Mouse (Mus musculus) brain, adult 10 weeks (tissue): Measurements from ENCODE around the gene Sertm1. TPM values are rescaled to one million over a fixed set of nuclear protein-coding genes. Genes with fewer than 3 reads are reported as not detected.

Experiments used
- polyA plus RNA-seq: library from polyadenylated mRNA; stranded (reverse); fragments of 350-450 nt; fragmentation: Illumina TruSeq; extraction: RNeasy Lipid Tissue Mini Kit (QIAGEN cat#74804); gene quantifications from one replicate; pipeline ENCODE4 v1.2.3, GENCODE M21; 2015; ENCODE audit warnings: low read depth, low replicate concordance

Sertm1 gene
- 22.8 TPM for polyA plus RNA-seq

GRCm38 (mm10) chr3:54915643-54916071 lies at the start of gene Sertm1:
TSS of gene Sertm1 (minus strand) at chr3:54915887.

Other genes starting within 250 kb of the Sertm1 start
- 32.2 TPM for gene Supt20, start 223.1 kb downstream of the Sertm1 start, polyA plus RNA-seq
- gene Gm21958, start 201.5 kb downstream of the Sertm1 start, polyA plus RNA-seq: not detected
- gene Exosc8, start 180.5 kb downstream of the Sertm1 start, polyA plus RNA-seq: 29.3 TPM
- gene Alg5, start 180.3 kb downstream of the Sertm1 start, polyA plus RNA-seq: 31.0 TPM
- 7.6 TPM for gene Smad9, start 160.3 kb downstream of the Sertm1 start, polyA plus RNA-seq
- 40.0 TPM for gene Rfxap, start 108.1 kb downstream of the Sertm1 start, polyA plus RNA-seq
- gene Ccna1, start 139.6 kb upstream of the Sertm1 start, polyA plus RNA-seq: 1.7 TPM
- 27.1 TPM for gene Spg20, start 196.2 kb upstream of the Sertm1 start, polyA plus RNA-seq
- gene Ccdc169, start 221.5 kb upstream of the Sertm1 start, polyA plus RNA-seq: not detected